Mouse (Mus musculus) mouse embryonic stem cell (cell line): ENCODE measurements around the gene Rhox4c.
"Not testable (repeated sequence)": the region's sequence is repeated elsewhere in the genome, so short reads cannot be mapped to it uniquely, and the experiment has no call there.

Experiments used
- in situ Hi-C, 2 experiments: fragments of 300-500 bp; cut with MboI; formaldehyde crosslinking; loops; 1 replicate in 1 of 2; 3 replicates in 1 of 2; pipeline ENCODE4 v1.14.3; 2019 to 2020; ENCODE audit warnings: low sequenced_read_pairs in 2 of 2, low pct_unique_long_range_greater_than_20kb in 1 of 2, mixed read lengths in 1 of 2; ENCODE audit not compliant: unreplicated experiment in 1 of 2

The Rhox4c gene

GRCm38 (mm10) chrX:37480037-37480436 lies at the start of gene Rhox4c:
Gene Rhox4c, plus strand, starts transcription at chrX:37480337.
- in situ Hi-C loops: not testable (repeated sequence)

GRCm38 (mm10) chrX:37432194-37432593 lies 47.9 kb upstream of the Rhox4c start, which contains the start of gene Rhox4b:
Gene Rhox4b, plus strand, starts transcription at chrX:37432494.
- in situ Hi-C loops: not testable (repeated sequence)

GRCm38 (mm10) chrX:37453380-37453779 lies 26.8 kb upstream of the Rhox4c start, which contains the start of gene Rhox2c:
Gene Rhox2c, plus strand, starts transcription at chrX:37453680.
- in situ Hi-C loops: not testable (repeated sequence)

- in situ Hi-C loops: not testable (repeated sequence)
Observed at GRCm38 (mm10) chrX:37458285-37458684, 21.9 kb upstream of the Rhox4c start, which contains the start of gene Rhox3c. Gene Rhox3c, plus strand, starts transcription at chrX:37458585.

- in situ Hi-C loops: not testable (repeated sequence)
Observed at GRCm38 (mm10) chrX:37514059-37514458, 33.9 kb downstream of the Rhox4c start, which contains the start of gene Rhox4d. Gene Rhox4d, plus strand, starts transcription at chrX:37514359.

- in situ Hi-C loops: not testable (repeated sequence)
Observed at GRCm38 (mm10) chrX:37530152-37530551, 50.0 kb downstream of the Rhox4c start, which contains the start of gene Rhox2e. Gene Rhox2e, plus strand, starts transcription at chrX:37530452.
